Mouse (Mus musculus): Measurements from ENCODE around the gene Msh5. TPM values are rescaled to one million over a fixed set of nuclear protein-coding genes. Genes with fewer than 3 reads are reported as not detected.
A peak's percentile ranks its signal among the peaks of the same experiment; 100 is the strongest.

Gene Msh5
- polyA plus RNA-seq (2012; rRNA removed): 1.5 and 2.0 TPM in 2 replicates

GRCm38 (mm10) chr17:35046681-35047455 lies at the start of gene Msh5:
Gene Msh5 (minus strand): TSS chr17:35046745.
- peak; percentile 89 to 94 for DNase-seq (ENCODE audit: extremely low spot score in 1 of 2, low spot score in 1 of 2)

GRCm38 (mm10) chr17:35094475-35095365 lies 48.2 kb upstream of the Msh5 start:
- no peak for DNase-seq (ENCODE audit: extremely low spot score in 1 of 2, low spot score in 1 of 2)

GRCm38 (mm10) chr17:35092403-35093198 lies 46.1 kb upstream of the Msh5 start:
- no peak for DNase-seq (ENCODE audit: extremely low spot score in 1 of 2, low spot score in 1 of 2)

- no peak for DNase-seq (ENCODE audit: extremely low spot score in 1 of 2, low spot score in 1 of 2)
Measured at GRCm38 (mm10) chr17:35090166-35090932, 43.8 kb upstream of the Msh5 start.

- DNase-seq (ENCODE audit: extremely low spot score in 1 of 2, low spot score in 1 of 2): peak; percentile 87 to 95
Measured at GRCm38 (mm10) chr17:35088825-35089644, 42.5 kb upstream of the Msh5 start, which contains the start of gene Abhd16a. Gene Abhd16a (plus strand): TSS chr17:35089263.

- DNase-seq (ENCODE audit: extremely low spot score in 1 of 2, low spot score in 1 of 2): no peak
Measured at GRCm38 (mm10) chr17:35088151-35088550, 41.6 kb upstream of the Msh5 start.

- no peak for DNase-seq (ENCODE audit: extremely low spot score in 1 of 2, low spot score in 1 of 2)
Measured at GRCm38 (mm10) chr17:35085208-35085865, 38.8 kb upstream of the Msh5 start, which contains the start of gene Ly6g6f. Gene Ly6g6f (minus strand): TSS chr17:35085610.

GRCm38 (mm10) chr17:35083929-35084497 lies 37.5 kb upstream of the Msh5 start:
- no peak for DNase-seq (ENCODE audit: extremely low spot score in 1 of 2, low spot score in 1 of 2)

- no peak for DNase-seq (ENCODE audit: extremely low spot score in 1 of 2, low spot score in 1 of 2)
Measured at GRCm38 (mm10) chr17:35082841-35083576, 36.5 kb upstream of the Msh5 start.

- DNase-seq (ENCODE audit: extremely low spot score in 1 of 2, low spot score in 1 of 2): no peak
Measured at GRCm38 (mm10) chr17:35080710-35081109, 34.2 kb upstream of the Msh5 start.

GRCm38 (mm10) chr17:35080248-35080647 lies 33.7 kb upstream of the Msh5 start:
- no peak for DNase-seq (ENCODE audit: extremely low spot score in 1 of 2, low spot score in 1 of 2)

GRCm38 (mm10) chr17:35079778-35080177 lies 33.2 kb upstream of the Msh5 start:
- no peak for DNase-seq (ENCODE audit: extremely low spot score in 1 of 2, low spot score in 1 of 2)

GRCm38 (mm10) chr17:35077786-35078233 lies 31.3 kb upstream of the Msh5 start, which contains the start of gene Ly6g6d:
Gene Ly6g6d (minus strand): TSS chr17:35078065.
- no peak for DNase-seq (ENCODE audit: extremely low spot score in 1 of 2, low spot score in 1 of 2)

GRCm38 (mm10) chr17:35077285-35077684 lies 30.7 kb upstream of the Msh5 start:
- no peak for DNase-seq (ENCODE audit: extremely low spot score in 1 of 2, low spot score in 1 of 2)

- no peak for DNase-seq (ENCODE audit: extremely low spot score in 1 of 2, low spot score in 1 of 2)
Measured at GRCm38 (mm10) chr17:35076507-35077176, 30.1 kb upstream of the Msh5 start, which contains the start of gene Ly6g6e. Gene Ly6g6e (plus strand): TSS chr17:35076902.

- no peak for DNase-seq (ENCODE audit: extremely low spot score in 1 of 2, low spot score in 1 of 2)
Measured at GRCm38 (mm10) chr17:35074097-35074496, 27.6 kb upstream of the Msh5 start.

GRCm38 (mm10) chr17:35071454-35071853 lies 24.9 kb upstream of the Msh5 start:
- DNase-seq (ENCODE audit: extremely low spot score in 1 of 2, low spot score in 1 of 2): no peak

Data from frontal cortex, adult 2 months (tissue).